Mouse (Mus musculus) megakaryocyte, embryonic 14.5 days (primary cell): ENCODE measurements around the gene Srbd1. TPM values are rescaled to one million over a fixed set of nuclear protein-coding genes. Genes with fewer than 3 reads are reported as not detected.

Source experiments
- H3K27me3 ChIP-seq: replicated peaks from 2 replicates; pipeline ENCODE3; 2012; ENCODE audit warnings: inconsistent platforms
- H3K36me3 ChIP-seq: replicated peaks from 2 replicates; pipeline ENCODE3; 2012; ENCODE audit warnings: low read length, inconsistent platforms, mixed read lengths
- H3K4me1 ChIP-seq: 2 replicates; pipeline ENCODE4 v1.6.1; 2012; ENCODE audit warnings: inconsistent platforms
- H3K4me3 ChIP-seq: replicated peaks from 2 replicates; pipeline ENCODE3; 2012; ENCODE audit warnings: moderate library complexity, mild to moderate bottlenecking, inconsistent platforms
- H3K9me3 ChIP-seq: 2 replicates; pipeline ENCODE4 v1.6.1; 2012; ENCODE audit warnings: inconsistent platforms
- FLI1 ChIP-seq: IDR thresholded peaks from 2 replicates; pipeline ENCODE4 v1.6.1; 2012; ENCODE audit warnings: low read length, inconsistent platforms, mixed read lengths
- GATA1 ChIP-seq: IDR thresholded peaks from 3 replicates; pipeline ENCODE4 v1.6.1; 2012; ENCODE audit warnings: mixed read lengths, low read length, inconsistent platforms, borderline replicate concordance
- polyA plus RNA-seq: library from polyadenylated mRNA; stranded (reverse); fragments of >175 nt; gene quantifications from 2 replicates; pipeline ENCODE4 v1.2.3, GENCODE M21; 2012; ENCODE audit warnings: low replicate concordance; ENCODE audit not compliant: insufficient read depth

Srbd1 gene
- polyA plus RNA-seq, 1 experiment, result 6.6 TPM

GRCm38 (mm10) chr17:85943071-85943470, 201.9 kb downstream of the Srbd1 start:
- Histone ChIP-seq H3K36me3 (no peaks in the 10 kb centered on the region), H3K4me1 (no peaks in the 10 kb centered on the region), H3K27me3 (peaks cover 11% of the 10 kb centered on the region), H3K4me3 (no peak overlapping the region), H3K9me3 (peaks cover 14% of the 10 kb centered on the region)
- TF ChIP-seq FLI1, result no peak
- no peak for TF ChIP-seq GATA1

GRCm38 (mm10) chr17:85942123-85942522, 202.9 kb downstream of the Srbd1 start:
- no peaks in the 10 kb centered on the region for H3K36me3 ChIP-seq

GRCm38 (mm10) chr17:85941141-85941738, 203.7 kb downstream of the Srbd1 start:
- Histone ChIP-seq H3K36me3 (no peaks in the 10 kb centered on the region), H3K4me1 (no peaks in the 10 kb centered on the region), H3K27me3 (peaks cover 9% of the 10 kb centered on the region), H3K9me3 (peaks cover 22% of the 10 kb centered on the region), H3K4me3 (no peak overlapping the region)
- no peak for TF ChIP-seq GATA1
- no peak for TF ChIP-seq FLI1

More at GRCm38 (mm10) chr17:85942123-85942522, 202.9 kb downstream of the Srbd1 start:
- Histone ChIP-seq H3K27me3 (peaks cover 10% of the 10 kb centered on the region), H3K4me1 (no peaks in the 10 kb centered on the region), H3K9me3 (peaks cover 19% of the 10 kb centered on the region), H3K4me3 (no peak overlapping the region)
- TF ChIP-seq FLI1 (no peak), GATA1 (no peak)

GRCm38 (mm10) chr17:85937131-85937530, 207.8 kb downstream of the Srbd1 start:
- no peaks in the 10 kb centered on the region for H3K36me3 ChIP-seq
- peaks cover 31% of the 10 kb centered on the region for H3K9me3 ChIP-seq
- peak overlapping the region; percentile 21 for H3K4me3 ChIP-seq
- TF ChIP-seq FLI1, result no peak
- TF ChIP-seq GATA1, result no peak
- no peaks in the 10 kb centered on the region for H3K4me1 ChIP-seq
- H3K27me3 ChIP-seq, result peaks cover 5% of the 10 kb centered on the region

GRCm38 (mm10) chr17:85935268-85935667, 209.7 kb downstream of the Srbd1 start:
- peaks cover 27% of the 10 kb centered on the region for H3K9me3 ChIP-seq
- H3K4me1 ChIP-seq, result no peaks in the 10 kb centered on the region
- TF ChIP-seq FLI1 (no peak), GATA1 (no peak)
- H3K4me3 ChIP-seq, result no peak overlapping the region
- H3K36me3 ChIP-seq, result no peaks in the 10 kb centered on the region
- H3K27me3 ChIP-seq, result peaks cover 7% of the 10 kb centered on the region

Other genes with a start within 250 kb of the Srbd1 start
- gene Prkce, start 22.6 kb upstream of the Srbd1 start, polyA plus RNA-seq, result 3.4 and 7.3 TPM in 2 replicates